Mouse (Mus musculus): ENCODE measurements around the gene Chrm2.

Chrm2 gene

DNA sequence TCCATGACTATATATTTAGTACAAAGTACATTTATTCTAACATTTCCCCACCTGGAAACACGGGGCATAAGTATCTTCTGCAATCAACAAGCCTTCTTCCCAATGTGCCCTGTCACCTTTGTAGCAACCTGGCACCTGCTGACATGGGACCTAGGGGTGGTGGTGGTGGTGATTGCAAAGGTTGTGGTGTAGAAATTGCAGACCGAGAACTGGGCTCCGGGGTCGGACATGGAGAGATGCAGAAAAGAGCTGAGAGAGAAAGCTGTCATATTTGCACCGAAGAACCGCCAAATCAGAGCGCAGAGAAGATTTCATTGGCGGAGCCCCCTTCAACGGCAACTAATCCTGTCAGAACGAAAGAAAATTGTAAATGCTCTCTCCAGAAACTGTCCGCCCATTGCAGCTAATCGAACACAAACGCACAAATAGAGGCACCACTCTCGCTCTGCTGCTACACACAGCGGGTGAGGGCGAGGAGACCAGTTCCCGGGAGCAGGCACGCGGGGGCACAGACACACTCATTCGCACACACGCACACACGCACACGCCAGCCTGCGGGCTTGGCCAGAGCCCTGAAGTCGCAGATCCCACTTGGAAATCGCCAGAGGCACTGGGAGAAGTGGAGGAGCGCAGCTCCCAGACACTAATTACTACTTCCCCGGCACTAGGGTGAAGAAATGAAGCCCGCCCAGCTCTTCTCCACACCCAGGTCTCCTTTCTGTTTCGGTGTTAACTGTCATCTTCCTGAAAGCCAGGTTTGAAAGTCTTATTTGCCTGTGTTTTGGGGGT, at the start of gene Chrm2:
Gene Chrm2 (plus strand): TSS at position 473 of the 789 bp plus-strand sequence.
- DNase-seq (ENCODE audit: low read depth, low spot score), result no peak

DNA sequence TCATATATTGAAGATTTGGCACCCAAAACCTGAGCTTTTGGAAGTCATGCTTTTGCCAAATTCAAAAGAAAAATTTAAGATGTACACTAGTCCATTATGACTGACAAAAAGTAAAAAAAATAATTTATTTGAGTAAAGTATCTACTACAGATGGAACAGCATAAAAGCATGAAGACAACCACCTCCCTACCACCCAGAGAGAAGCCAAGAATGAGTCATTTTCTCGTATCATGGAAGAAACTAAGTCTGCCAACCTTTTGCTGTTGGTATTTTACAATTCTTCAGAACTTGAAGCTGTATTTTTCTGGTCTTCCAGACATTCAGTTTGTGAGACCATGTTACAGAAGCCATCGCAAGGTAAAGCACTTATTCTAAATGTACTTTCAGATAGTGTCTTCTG, 13.9 kb upstream of the Chrm2 start:
- no peak for DNase-seq (ENCODE audit: low read depth, low spot score)

DNA sequence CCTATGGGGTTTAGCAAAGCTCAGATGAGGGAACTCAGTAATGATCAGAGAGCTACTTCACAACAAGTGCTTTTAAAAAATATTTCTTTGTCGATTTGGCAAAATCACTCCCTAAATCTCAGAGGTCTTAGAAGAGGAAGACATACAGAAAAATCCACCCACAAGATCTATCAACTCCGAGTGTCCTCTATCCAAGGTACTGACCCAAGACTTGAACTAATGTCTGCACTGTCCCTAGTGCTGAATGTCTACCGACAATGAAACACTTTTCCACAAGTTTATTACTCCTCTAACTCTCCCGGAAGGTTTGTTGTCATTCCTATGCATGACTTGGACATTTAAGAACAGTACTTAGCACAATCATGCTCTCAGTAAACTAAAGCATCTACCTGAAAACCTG, 9.9 kb upstream of the Chrm2 start:
- no peak for DNase-seq (ENCODE audit: low read depth, low spot score)

DNA sequence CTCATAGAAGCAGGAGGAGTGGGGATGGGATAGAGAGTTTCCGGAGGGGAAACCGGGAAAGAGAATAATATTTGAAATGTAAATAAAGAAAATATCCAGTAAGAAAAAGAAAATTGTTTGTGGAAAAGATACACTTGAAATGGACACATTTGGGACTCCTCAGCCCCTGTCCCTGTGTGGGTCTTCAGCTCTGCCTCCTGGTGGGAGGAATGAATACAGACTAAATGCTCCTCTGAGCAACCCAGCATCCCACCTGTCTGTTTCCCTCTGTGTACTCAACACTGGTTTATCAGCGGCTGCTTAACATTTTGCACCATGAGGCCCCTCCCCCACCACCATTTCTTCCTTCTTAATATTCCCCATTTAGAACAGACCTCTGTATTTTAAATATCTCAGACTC, 3.8 kb upstream of the Chrm2 start:
- no peak for DNase-seq (ENCODE audit: low read depth, low spot score)

DNA sequence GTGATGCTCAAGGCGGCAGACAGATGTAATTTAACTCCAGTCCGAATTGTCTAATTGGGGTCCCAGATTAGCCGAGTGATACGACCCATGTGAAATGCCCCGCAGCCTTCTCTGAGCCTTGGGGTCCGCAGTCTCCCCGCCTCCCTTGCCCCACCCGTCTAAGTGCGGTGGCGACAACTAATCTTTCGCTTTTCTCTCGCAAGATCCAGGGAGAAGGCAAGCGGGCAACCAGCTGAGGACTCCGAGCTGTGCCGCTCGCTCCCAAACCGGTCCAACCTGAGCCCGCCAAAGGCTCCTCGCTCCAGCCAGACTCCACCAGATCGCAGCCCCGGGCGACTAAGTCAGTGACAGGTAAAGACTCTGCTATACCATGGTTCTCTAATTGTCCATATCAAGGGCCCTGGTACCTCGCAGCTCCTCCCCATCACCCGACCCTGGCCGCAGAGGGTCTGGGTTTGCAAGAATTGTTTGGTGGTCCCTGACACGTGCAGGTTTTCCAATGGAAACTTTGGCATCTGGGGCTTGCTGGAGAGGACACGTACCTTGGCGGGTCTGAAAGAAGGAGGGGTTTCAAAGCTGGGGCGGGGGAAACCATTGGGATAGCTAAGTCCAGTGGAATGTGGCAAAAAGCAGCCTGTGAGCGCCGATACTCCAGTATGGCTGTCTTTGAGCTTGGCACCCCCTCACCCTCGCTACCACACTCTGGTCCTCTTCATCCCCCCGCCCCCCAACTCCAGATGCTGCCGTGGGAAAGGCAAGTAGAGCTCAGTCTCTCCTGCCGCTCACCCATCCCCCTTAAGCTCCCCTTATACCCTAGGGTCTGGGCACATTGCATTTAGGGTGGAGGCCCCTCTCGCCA, 746 bp downstream of the Chrm2 start:
- no peak for DNase-seq (ENCODE audit: low read depth, low spot score)

DNA sequence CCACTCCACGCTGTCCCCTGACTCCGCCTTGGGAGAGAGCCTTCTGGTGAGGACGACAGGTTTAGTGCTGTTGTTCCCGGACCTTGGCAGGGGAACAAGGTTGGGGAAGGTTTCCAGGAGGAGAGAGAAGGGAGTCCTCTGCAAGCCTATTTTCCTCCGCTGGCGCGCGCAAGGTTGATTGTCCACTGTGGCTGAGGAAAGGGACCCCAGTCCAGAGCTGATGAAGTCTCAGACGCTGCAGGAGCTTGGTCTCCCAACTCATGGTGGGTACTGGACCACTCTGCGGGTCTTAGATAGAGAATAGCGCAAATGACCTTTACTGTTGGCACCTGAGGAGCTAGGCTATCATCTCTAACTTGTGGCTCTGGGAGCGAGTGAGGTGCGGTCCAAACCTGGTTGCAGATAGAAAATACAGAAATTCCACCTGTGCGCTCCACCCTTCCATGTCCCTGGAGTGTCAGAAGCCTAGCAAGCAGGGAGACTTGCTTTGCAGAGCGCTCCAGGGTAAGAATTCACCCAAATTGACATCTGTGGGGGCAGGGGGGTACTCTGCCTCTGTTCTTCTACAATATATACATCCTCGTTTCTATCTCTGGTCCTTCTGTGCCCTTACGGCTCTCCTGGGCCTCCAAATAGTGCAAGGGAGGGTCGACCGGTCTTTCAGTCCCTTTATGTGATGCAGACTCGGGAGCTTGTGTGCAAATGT, 1.5 kb downstream of the Chrm2 start:
- no peak for DNase-seq (ENCODE audit: low read depth, low spot score)

DNA sequence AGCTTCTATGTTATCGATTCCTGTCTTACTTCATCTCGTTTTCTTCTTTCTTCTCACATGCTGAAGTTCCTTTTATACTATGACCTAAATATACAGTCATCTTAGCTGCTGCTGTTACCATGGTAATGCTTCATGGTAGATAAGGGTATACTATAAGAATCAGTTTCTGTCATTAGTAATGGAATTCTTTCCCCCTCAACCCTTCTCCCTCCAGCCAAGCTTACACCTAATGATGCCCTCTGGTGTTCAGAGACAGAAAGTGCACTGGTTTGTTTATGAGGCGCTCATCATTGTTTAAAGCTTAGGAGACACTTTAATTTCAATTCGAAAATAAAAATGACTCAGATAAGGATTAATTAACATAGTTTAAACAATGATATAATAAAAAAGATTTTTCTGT, 5.8 kb downstream of the Chrm2 start:
- no peak for DNase-seq (ENCODE audit: low read depth, low spot score)

DNA sequence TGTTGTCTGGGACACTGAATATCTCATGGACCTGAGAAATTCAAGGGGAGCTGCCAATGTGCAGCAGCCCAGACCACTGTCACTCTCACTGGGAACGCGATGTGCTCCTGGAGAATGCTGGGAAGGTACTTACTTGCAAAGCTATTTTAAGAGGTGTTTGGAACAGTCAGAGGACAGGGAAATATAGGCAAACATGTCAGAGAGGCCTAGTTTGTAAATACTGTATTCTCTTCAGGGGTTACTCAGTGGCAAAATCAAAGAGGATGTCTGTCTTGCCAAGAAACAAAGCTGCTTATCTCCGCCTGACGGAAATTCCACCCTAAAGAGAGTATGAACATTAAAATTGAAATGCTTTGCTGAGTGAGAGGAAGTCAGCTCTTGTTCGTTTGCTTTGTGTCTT, 17.3 kb downstream of the Chrm2 start:
- no peak for DNase-seq (ENCODE audit: low read depth, low spot score)

DNA sequence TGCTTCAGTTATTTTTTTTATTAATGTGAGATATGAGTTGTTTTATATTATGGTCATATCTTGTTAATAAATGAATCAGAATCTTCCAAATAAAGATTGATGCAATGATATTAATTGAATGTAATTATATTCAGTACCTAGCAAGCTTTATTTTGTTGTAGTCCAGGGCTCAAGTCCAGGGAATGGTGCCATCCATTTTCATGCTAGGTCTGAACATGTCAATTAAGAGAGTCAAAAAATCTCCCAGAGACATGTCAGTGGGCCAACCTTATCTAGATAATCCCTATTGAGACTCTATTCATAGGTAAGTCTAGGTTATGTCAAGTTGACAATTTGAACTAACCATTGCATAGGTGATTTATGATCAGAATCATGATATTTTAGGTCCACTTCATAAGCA, 21.1 kb downstream of the Chrm2 start:
- DNase-seq (ENCODE audit: low read depth, low spot score), result no peak

DNA sequence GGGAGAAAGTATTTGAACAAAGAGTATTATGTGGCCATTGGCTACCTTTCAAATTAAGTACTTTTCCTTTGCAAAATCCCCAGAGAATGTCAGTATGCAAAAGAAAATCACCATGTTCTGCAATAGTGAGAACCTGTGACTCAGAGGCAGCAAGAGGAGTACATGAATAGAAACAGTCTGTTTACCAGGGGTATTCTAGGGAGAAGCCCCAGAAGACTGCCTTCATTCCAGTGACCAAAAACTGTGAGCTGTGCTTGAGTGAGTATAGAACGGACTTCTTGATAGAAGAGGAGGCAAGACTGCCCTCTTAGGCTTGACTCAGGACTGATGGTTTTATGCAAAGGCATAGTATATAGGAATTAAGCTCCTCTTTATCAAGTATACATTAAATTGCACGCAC, 22.2 kb downstream of the Chrm2 start:
- DNase-seq (ENCODE audit: low read depth, low spot score), result no peak

DNA sequence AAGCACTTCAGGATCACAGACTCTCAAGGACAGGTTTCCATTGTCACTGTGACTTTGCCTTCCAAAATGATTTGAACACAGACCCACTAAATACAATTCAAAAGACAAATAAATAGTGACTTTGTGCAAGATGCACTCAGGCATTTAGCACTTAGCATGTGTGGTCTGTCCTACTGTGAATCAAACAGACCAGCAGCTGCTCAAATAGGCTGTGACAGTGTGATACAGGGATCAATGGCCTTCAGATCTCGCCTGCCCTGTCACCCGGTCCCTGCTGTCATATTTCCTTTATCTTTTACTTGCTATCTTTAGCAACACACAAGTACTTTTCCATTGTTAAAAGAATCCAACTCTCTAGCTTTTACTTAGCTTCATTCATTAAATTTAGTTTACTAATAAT, 31.8 kb downstream of the Chrm2 start:
- DNase-seq (ENCODE audit: low read depth, low spot score), result no peak

DNA sequence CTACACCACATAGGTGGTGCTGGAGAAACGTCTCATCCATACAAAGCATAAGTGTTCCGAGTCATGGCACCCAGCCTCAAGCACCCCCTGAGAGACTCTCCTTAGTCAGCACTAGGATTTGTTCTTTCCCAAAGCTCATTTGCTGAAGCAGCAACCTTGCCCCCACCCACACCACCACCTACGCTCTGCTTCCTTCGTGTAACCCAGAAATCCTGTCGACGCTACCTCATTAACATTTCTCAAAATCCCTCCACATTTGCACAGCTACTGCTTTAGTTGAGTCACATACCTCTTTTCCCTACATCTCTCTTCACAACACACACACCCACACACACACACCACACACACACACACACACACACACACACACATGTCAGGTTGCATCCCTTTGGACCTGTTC, 50.1 kb downstream of the Chrm2 start:
- no peak for DNase-seq (ENCODE audit: low read depth, low spot score)

DNA sequence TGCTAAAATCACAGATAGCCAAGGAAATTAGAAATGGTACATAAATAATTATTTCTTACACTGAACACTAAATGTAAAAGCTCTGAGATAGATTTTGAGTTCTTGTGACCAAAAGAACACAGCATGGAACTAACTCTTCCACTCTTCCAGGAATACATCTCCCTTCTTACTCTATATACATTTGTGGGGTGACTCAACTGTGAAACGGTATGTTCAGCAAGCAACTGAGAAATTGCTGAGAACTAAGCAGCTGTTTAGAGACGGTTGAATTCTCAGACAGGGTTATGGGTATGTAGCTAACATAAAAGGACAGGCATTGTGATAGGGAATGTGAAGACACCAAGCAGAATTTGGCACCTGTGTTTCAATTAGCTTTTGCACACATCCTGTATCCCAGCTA, 51.3 kb downstream of the Chrm2 start:
- DNase-seq (ENCODE audit: low read depth, low spot score), result no peak

DNA sequence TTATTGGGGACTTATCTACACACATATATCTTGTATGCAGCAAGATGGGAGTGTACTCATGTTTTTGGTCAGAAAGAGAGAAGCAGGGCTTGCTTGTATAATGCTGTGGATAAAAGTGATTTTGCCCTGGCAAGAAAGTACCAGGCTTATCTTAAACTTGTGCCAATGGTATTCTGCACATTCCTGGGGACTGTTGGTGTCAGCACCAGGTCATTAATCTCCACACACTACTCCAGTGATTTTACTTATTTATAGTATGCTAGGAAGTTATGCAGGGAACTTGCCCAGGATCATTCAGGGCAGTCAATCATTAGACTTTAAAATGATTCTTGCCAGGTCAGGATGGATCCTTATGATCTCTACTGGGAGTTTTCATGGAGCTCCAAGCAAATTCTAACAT, 63.6 kb downstream of the Chrm2 start:
- DNase-seq (ENCODE audit: low read depth, low spot score), result no peak

DNA sequence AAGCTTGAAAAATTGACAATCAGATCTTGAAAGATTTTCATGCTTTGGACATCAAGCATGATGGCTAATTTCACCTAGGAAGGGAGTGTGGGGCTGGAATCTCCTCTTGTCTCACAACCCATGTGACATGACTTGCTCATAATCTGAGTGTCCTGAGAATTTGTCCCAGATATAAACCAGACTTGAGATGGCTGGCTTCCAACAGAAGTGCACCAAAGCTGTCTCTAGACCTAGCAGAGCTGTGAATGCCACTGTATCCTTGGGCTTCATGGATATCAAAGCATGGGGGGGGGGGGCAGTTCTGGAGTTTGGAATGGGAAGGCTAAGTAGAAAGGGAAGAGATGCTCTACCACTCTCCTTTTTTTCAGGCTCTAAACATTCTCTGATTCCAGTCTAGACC, 67.2 kb downstream of the Chrm2 start:
- DNase-seq (ENCODE audit: low read depth, low spot score), result no peak

DNA sequence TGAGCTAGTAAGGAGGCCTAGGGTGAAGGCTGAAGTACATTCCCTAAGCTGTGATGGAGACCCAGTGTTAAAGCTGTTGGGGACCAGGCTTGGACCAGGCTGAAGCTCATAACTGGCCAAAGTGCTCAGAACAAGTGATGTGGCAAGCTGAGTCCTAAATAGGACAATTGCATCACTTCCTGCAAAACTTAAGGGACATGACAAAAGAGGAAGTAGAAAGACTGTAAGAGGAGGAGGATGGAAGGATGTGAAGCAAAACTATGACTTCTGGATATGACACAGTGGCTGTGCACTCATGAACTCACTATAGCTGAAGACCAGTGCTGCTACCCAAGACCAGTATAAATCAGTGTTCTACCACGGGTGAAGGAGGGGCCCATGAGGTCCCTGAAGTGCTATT, 69.1 kb downstream of the Chrm2 start:
- DNase-seq (ENCODE audit: low read depth, low spot score), result no peak

DNA sequence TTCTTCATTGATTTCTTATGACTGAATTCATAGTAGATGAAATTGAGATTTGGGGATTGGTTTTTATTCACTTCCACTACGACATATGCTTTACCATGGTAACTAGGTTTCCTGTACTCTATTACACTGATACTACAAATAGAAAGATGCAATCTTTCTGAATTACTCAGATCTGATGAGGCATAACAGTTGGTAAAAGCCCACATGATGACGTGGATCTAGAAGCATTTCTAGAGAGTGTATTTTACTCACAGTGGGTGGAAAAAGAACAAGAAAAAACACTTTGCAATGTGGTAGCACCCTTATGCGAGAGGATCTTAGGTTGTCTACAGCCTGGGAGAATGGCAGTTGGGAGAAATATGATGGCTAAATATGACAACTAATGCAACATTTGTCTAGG, 76.1 kb downstream of the Chrm2 start:
- DNase-seq (ENCODE audit: low read depth, low spot score), result no peak

DNA sequence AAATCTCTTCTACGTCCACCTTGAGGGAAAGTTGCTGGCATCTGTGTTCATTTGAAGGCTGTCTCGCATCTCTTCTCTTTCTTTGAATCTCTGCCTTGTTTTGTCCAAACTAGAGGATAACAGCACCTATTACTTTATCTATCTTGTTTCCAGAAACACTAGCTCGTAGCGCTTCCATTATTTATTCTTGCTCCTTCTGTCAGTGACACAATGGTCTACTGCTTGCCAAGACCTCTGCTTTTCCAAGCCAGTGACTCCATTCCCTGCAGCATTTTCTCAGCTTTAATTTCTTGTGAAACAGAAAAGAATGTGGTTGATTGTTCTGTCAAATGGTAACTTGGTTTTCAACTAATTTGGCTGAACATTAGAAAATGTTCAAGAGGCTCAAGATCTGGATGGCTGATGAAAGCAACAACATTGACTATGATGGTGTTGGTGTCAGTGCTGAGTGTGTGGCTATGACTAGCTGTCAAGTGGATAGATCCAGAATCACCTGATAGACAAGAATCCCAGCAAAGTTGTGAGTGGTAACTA, 96.3 kb downstream of the Chrm2 start:
- no peak for DNase-seq (ENCODE audit: low read depth, low spot score)

DNA sequence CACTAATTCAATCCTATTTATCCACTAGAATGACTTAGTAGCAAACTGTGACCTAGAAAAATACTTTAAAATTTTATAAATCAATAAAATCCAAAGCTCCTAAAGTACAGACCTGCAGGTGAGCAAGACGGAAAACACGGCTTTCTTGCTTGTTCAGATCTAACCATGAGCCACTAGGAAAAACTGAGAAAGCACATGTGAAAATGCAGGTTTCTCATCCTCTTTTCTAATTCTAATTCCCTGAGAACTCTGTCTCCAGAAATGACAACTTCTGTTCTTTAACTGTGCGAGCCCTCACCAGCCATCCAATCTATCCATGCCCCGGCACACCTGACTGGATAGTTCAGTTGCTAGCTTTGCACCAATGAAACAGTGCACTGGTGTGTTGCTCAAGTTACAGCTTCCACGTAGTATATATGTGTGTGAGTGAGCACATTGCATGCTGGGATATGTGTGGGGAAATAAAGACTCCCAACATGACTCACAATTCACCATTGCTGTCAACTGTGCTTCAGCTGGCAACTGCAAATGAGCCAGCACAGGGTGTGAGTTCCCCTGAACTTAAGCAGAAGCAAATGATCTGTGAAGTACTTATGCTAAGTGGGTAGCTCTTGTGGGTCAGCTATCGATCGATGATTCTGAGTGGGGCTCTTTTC, 119.3 kb downstream of the Chrm2 start:
- no peak for DNase-seq (ENCODE audit: low read depth, low spot score)

DNA sequence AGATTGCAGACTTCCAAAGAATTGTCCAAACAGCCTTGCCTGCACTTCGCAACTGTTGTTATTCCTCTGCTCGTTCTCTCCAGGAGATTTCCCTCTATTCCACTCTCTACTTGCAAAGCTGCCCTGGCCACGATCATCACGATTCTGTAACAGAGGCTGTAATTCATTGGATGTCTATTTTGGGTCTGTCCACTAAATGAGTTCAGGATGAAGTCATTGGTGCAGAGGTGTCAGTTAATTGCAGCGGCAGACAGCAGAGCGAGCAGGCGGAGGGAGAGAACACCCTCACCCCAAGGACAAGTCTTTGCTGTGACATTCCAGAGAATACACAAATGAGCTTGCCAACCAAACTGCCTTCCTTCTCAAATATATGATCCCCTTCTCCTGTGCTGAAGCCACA, 120.1 kb downstream of the Chrm2 start:
- no peak for DNase-seq (ENCODE audit: low read depth, low spot score)

DNA sequence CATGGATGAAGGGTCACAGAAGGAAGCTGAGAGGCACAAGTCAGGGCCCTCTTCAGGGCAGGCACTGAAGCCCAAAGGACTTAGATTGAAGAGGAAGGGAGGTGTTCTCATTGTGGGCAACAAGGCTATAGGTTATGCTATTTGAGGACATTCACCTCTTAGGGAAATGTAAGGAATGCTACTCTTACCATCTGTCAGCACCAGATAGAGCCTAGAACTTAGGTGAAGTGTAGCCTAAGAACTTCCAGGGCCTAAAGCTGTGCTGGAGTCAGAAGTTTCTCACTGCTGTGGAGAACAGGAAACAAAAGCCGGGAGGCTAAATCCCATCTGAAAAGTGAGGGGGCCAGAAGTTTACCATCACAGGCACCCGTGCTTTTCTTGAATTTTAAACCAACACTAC, 120.6 kb downstream of the Chrm2 start:
- DNase-seq (ENCODE audit: low read depth, low spot score), result no peak

DNA sequence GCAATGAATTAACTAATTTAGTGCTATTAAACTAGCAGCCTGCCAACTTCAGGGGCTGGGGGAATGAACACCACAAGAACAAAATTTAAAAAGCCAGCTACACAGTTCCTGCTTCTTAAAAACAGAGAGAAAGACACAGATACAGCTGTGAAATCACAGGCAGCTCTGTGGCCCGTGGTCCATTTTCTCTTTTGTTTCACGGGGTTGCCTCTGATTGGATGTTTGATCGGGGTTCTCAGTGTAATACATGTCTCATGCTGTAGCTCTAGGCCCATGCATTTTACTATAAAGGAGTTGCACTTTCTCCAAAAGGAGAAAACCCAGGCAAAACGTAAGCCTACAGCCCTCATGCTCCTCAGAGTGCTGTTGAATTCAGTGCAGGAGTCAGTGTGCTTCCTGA, 128.6 kb downstream of the Chrm2 start:
- no peak for DNase-seq (ENCODE audit: low read depth, low spot score)
